Mouse (Mus musculus) adrenal gland (tissue): ENCODE data around the gene Tulp2.

Experiments used
- intact Hi-C: fragments of 180-260 bp; cut with DNase I; formaldehyde crosslinking; loops from one replicate; pipeline ENCODE4 v1.15.1; 2025
- microRNA-seq, 2 experiments: library from miRNA; unstranded; fragments of <30 nt; microRNA quantifications; one replicate each; pipeline ENCODE4; 2019

Tulp2 gene

DNA sequence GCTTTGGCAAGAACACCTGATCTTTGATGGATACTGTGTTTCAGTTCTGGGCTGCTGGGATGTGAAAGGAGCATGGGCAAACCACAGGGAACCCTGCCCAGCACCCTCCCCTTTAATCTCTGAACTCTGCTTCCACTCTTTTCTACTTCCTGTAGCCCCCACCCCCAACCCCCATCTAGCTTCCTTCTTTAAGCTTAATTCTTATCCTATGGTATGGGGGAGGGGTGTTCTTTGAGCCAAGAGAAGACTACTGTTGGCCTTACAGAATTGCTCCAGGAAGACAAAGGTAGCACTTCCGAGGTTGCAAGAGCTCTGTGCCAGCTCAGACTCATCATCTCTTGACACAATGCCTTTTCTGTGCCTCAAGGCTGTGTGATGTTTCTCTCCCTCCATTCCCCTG, 90.3 kb downstream of the Tulp2 start:
- intact Hi-C loops, result no loop called here

Small RNA genes within 50 kb of the gene (microRNA-seq; reads per million reads assigned to microRNA genes)
- gene Gm22133, result 0.23 to 0.49 reads per million in 2 experiments
